Mouse (Mus musculus) testis, adult 2 months (tissue): ENCODE data around the gene Vav2.

Source experiments
- CTCF ChIP-seq: fragments of 200-500 bp; IDR thresholded peaks from 2 replicates; pipeline ENCODE4 v1.5.1; 2012; ENCODE audit warnings: low read depth, mild to moderate bottlenecking, inconsistent platforms, low read length, moderate library complexity; ENCODE audit not compliant: control insufficient read depth, insufficient read depth, insufficient replicate concordance
- POLR2A ChIP-seq: fragments of 200-500 bp; IDR thresholded peaks from 2 replicates; pipeline ENCODE4 v1.6.1; 2012; ENCODE audit warnings: low read depth, mild to moderate bottlenecking, inconsistent platforms, low read length, moderate library complexity; ENCODE audit not compliant: control insufficient read depth

GRCm38 (mm10) chr2:27425161-27425611, 1.6 kb downstream of the Vav2 start:
- TF ChIP-seq CTCF (no peak), POLR2A (no peak)
